Mouse (Mus musculus): Measurements from ENCODE around the gene Qk. TPM values are rescaled to one million over a fixed set of nuclear protein-coding genes. Genes with fewer than 3 reads are reported as not detected.

Gene Qk
- polyA plus RNA-seq, 1 experiment from 2014 or later, result 42.8 TPM

- no peaks in the 10 kb centered on the region for H3K36me3 ChIP-seq (ENCODE audit: control insufficient read depth, insufficient read depth, low read length)
- WGBS, result 64% methylated on average over 2 of the region's 2 CpGs
- ATAC-seq (ENCODE audit: low read depth) (no peak), DNase-seq (ENCODE audit: low spot score) (no peak)
- H3K9ac ChIP-seq (ENCODE audit: low read depth, low read length), result no peak overlapping the region
- H3K9me3 ChIP-seq (ENCODE audit: control insufficient read depth, low read length), result no peaks in the 10 kb centered on the region
- H3K27me3 ChIP-seq (replicated peaks; ENCODE audit: control insufficient read depth, insufficient read depth, low read length), result no peaks in the 10 kb centered on the region
- H3K4me2 ChIP-seq (ENCODE audit: low read depth, low read length), result no peak overlapping the region
- H3K4me3 ChIP-seq (ENCODE audit: low read depth, low read length), result no peak overlapping the region
- no peak overlapping the region for H3K27ac ChIP-seq (replicated peaks; ENCODE audit: low read depth, low read length)
- H3K4me1 ChIP-seq (ENCODE audit: control insufficient read depth, insufficient read depth, low read length), result 0 out of 2 replicates have a peak, but pooled peaks cover under 1% of the 10 kb centered on the region
Measured at GRCm38 (mm10) chr17:10306424-10306823, 13.2 kb downstream of the Qk start.

DNA sequence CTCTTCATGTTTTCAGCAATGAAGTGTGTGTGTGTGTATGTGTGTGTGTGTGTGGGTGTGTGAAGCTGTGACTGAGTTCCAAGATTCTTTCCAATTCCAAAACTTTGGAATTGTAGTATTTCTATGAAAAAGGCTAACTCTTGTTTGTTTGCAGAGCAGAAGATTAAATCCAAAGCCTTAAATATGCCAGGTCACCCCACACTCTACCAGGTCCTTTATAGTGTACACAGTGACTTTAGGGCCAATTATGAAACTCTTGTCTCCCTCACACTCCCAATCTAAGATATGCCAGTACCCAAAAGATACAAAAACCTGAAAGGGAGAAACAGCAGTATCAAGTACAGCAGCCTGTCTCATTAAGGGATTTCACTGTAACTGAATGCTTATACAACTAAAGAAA is 15.7 kb downstream of the Qk start:
- H3K4me1 ChIP-seq (ENCODE audit: control insufficient read depth, insufficient read depth, low read length), result no peaks in the 10 kb centered on the region
- no peak overlapping the region for H3K4me2 ChIP-seq (ENCODE audit: low read depth, low read length)
- no peaks in the 10 kb centered on the region for H3K36me3 ChIP-seq (ENCODE audit: control insufficient read depth, insufficient read depth, low read length)
- H3K27ac ChIP-seq (replicated peaks; ENCODE audit: low read depth, low read length), result no peak overlapping the region
- ATAC-seq (ENCODE audit: low read depth) (no peak), DNase-seq (ENCODE audit: low spot score) (no peak)
- no peak overlapping the region for H3K4me3 ChIP-seq (ENCODE audit: low read depth, low read length)
- no peaks in the 10 kb centered on the region for H3K9me3 ChIP-seq (ENCODE audit: control insufficient read depth, low read length)
- no peak overlapping the region for H3K9ac ChIP-seq (ENCODE audit: low read depth, low read length)
- no peaks in the 10 kb centered on the region for H3K27me3 ChIP-seq (replicated peaks; ENCODE audit: control insufficient read depth, insufficient read depth, low read length)

- ATAC-seq (ENCODE audit: low read depth) (no peak), DNase-seq (ENCODE audit: low spot score) (peak; percentile 24)
- 56% methylated on average over 4 of the region's 4 CpGs for WGBS
- no peak overlapping the region for H3K4me2 ChIP-seq (ENCODE audit: low read depth, low read length)
- H3K36me3 ChIP-seq (ENCODE audit: control insufficient read depth, insufficient read depth, low read length), result no peaks in the 10 kb centered on the region
- H3K9me3 ChIP-seq (ENCODE audit: control insufficient read depth, low read length), result no peaks in the 10 kb centered on the region
- H3K4me1 ChIP-seq (ENCODE audit: control insufficient read depth, insufficient read depth, low read length), result no peaks in the 10 kb centered on the region
- no peak overlapping the region for H3K27ac ChIP-seq (replicated peaks; ENCODE audit: low read depth, low read length)
- H3K27me3 ChIP-seq (replicated peaks; ENCODE audit: control insufficient read depth, insufficient read depth, low read length), result no peaks in the 10 kb centered on the region
- H3K4me3 ChIP-seq (ENCODE audit: low read depth, low read length), result no peak overlapping the region
- no peak overlapping the region for H3K9ac ChIP-seq (ENCODE audit: low read depth, low read length)
Measured at GRCm38 (mm10) chr17:10300968-10301795, 18.5 kb downstream of the Qk start.

DNA sequence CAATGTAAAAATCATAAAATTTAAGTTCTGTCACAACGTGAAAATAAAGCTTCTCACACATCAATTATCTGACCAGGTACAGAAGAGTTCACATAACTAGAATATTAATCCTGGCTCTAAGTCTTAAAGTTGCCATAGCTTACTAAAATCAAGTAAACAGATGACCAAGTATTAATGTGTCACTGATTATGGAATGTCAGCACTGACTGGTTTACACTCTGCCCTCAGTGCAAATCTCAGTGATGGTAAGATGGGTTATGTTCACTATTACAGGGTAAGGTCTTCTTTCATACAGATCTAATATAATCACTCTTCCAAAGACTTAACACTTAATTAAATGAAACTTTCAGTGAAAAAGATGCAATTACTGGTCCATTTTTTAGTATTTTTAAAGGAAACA is 20.3 kb downstream of the Qk start:
- no peak overlapping the region for H3K27ac ChIP-seq (replicated peaks; ENCODE audit: low read depth, low read length)
- H3K4me2 ChIP-seq (ENCODE audit: low read depth, low read length), result no peak overlapping the region
- no peak for ATAC-seq (ENCODE audit: low read depth)
- DNase-seq (ENCODE audit: low spot score), result no peak
- H3K9ac ChIP-seq (ENCODE audit: low read depth, low read length), result no peak overlapping the region
- H3K9me3 ChIP-seq (ENCODE audit: control insufficient read depth, low read length), result no peaks in the 10 kb centered on the region
- H3K27me3 ChIP-seq (replicated peaks; ENCODE audit: control insufficient read depth, insufficient read depth, low read length), result no peaks in the 10 kb centered on the region
- H3K36me3 ChIP-seq (ENCODE audit: control insufficient read depth, insufficient read depth, low read length), result no peaks in the 10 kb centered on the region
- 81% methylated on average over 1 of the region's 1 CpGs for WGBS
- no peak overlapping the region for H3K4me3 ChIP-seq (ENCODE audit: low read depth, low read length)
- no peaks in the 10 kb centered on the region for H3K4me1 ChIP-seq (ENCODE audit: control insufficient read depth, insufficient read depth, low read length)

DNA sequence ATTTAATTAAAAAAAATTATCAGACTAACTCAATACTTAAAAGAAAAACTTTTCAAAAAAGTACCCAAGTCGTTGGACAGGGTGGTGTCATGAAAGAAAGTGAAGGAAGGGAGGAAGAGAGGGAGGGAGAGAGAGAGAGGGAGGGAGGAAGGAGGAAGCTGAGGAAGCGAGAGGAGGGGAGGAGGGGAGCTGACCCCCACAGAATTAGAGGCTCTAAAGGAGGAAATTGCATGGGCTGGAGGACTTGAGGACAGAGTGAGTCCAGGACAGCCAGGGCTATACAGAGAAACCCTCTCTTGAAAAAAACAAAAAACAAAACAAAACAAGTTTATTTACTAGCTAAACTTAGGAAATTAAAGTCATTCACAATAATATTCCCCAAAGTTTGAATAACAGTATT is 27.1 kb downstream of the Qk start:
- H3K36me3 ChIP-seq (ENCODE audit: control insufficient read depth, insufficient read depth, low read length), result no peaks in the 10 kb centered on the region
- H3K4me1 ChIP-seq (ENCODE audit: control insufficient read depth, insufficient read depth, low read length), result peaks cover 12% of the 10 kb centered on the region
- H3K9me3 ChIP-seq (ENCODE audit: control insufficient read depth, low read length), result no peaks in the 10 kb centered on the region
- 60% methylated on average over 2 of the region's 2 CpGs for WGBS
- H3K4me3 ChIP-seq (ENCODE audit: low read depth, low read length), result no peak overlapping the region
- no peak overlapping the region for H3K4me2 ChIP-seq (ENCODE audit: low read depth, low read length)
- no peak overlapping the region for H3K9ac ChIP-seq (ENCODE audit: low read depth, low read length)
- no peak overlapping the region for H3K27ac ChIP-seq (replicated peaks; ENCODE audit: low read depth, low read length)
- no peaks in the 10 kb centered on the region for H3K27me3 ChIP-seq (replicated peaks; ENCODE audit: control insufficient read depth, insufficient read depth, low read length)
- no peak for DNase-seq (ENCODE audit: low spot score)
- no peak for ATAC-seq (ENCODE audit: low read depth)

DNA sequence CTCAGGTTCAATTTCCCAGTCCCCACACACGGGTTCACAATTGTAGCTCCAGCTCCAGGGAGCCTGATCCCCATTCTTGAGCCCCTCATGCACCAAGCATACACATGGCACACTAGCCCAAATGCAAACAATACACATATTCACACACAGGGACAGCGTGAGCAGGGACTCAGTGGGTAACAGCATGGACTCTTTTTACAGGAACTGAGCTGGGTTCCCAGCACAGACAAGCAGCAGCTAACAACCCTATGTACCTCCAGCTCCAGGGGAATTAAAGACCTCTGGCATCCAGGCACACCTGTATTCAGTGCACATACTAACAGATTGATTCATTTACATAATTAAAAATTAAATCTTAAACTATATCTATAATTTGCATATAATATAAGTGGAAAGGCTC is 34.9 kb downstream of the Qk start:
- peaks cover 15% of the 10 kb centered on the region; the same call in 1 of the 2 replicates for H3K36me3 ChIP-seq (ENCODE audit: control insufficient read depth, insufficient read depth, low read length)
- H3K27me3 ChIP-seq (replicated peaks; ENCODE audit: control insufficient read depth, insufficient read depth, low read length), result no peaks in the 10 kb centered on the region
- no peaks in the 10 kb centered on the region for H3K9me3 ChIP-seq (ENCODE audit: control insufficient read depth, low read length)
- H3K27ac ChIP-seq (replicated peaks; ENCODE audit: low read depth, low read length), result no peak overlapping the region
- WGBS, result 65% methylated on average over 2 of the region's 2 CpGs
- DNase-seq (ENCODE audit: low spot score) (no peak), ATAC-seq (ENCODE audit: low read depth) (no peak)
- H3K9ac ChIP-seq (ENCODE audit: low read depth, low read length), result no peak overlapping the region
- H3K4me2 ChIP-seq (ENCODE audit: low read depth, low read length), result no peak overlapping the region
- H3K4me3 ChIP-seq (ENCODE audit: low read depth, low read length), result no peak overlapping the region
- H3K4me1 ChIP-seq (ENCODE audit: control insufficient read depth, insufficient read depth, low read length), result peaks cover 7% of the 10 kb centered on the region

- no peak for ATAC-seq (ENCODE audit: low read depth)
- no peaks in the 10 kb centered on the region for H3K27me3 ChIP-seq (replicated peaks; ENCODE audit: control insufficient read depth, insufficient read depth, low read length)
- peaks cover 22% of the 10 kb centered on the region; the same call in 1 of the 2 replicates for H3K36me3 ChIP-seq (ENCODE audit: control insufficient read depth, insufficient read depth, low read length)
- no peak overlapping the region for H3K4me2 ChIP-seq (ENCODE audit: low read depth, low read length)
- no peak overlapping the region for H3K9ac ChIP-seq (ENCODE audit: low read depth, low read length)
- H3K4me3 ChIP-seq (ENCODE audit: low read depth, low read length), result no peak overlapping the region
- H3K9me3 ChIP-seq (ENCODE audit: control insufficient read depth, low read length), result no peaks in the 10 kb centered on the region
- H3K27ac ChIP-seq (replicated peaks; ENCODE audit: low read depth, low read length), result no peak overlapping the region
- no peak for DNase-seq (ENCODE audit: low spot score)
- H3K4me1 ChIP-seq (ENCODE audit: control insufficient read depth, insufficient read depth, low read length), result 0 out of 2 replicates have a peak, but pooled peaks cover 3% of the 10 kb centered on the region
- WGBS, result 86% methylated on average over 2 of the region's 2 CpGs
Measured at GRCm38 (mm10) chr17:10279532-10279931, 40.1 kb downstream of the Qk start.

GRCm38 (mm10) chr17:10269518-10269917 is 50.1 kb downstream of the Qk start:
- WGBS, result 52% methylated on average over 3 of the region's 3 CpGs
- no peak overlapping the region for H3K27ac ChIP-seq (replicated peaks; ENCODE audit: low read depth, low read length)
- no peaks in the 10 kb centered on the region for H3K9me3 ChIP-seq (ENCODE audit: control insufficient read depth, low read length)
- ATAC-seq (ENCODE audit: low read depth) (no peak), DNase-seq (ENCODE audit: low spot score) (no peak)
- H3K27me3 ChIP-seq (replicated peaks; ENCODE audit: control insufficient read depth, insufficient read depth, low read length), result no peaks in the 10 kb centered on the region
- H3K4me2 ChIP-seq (ENCODE audit: low read depth, low read length), result no peak overlapping the region
- peaks cover 8% of the 10 kb centered on the region for H3K36me3 ChIP-seq (ENCODE audit: control insufficient read depth, insufficient read depth, low read length)
- no peak overlapping the region for H3K4me3 ChIP-seq (ENCODE audit: low read depth, low read length)
- no peak overlapping the region for H3K9ac ChIP-seq (ENCODE audit: low read depth, low read length)
- H3K4me1 ChIP-seq (ENCODE audit: control insufficient read depth, insufficient read depth, low read length), result no peaks in the 10 kb centered on the region

GRCm38 (mm10) chr17:10268468-10268867 is 51.2 kb downstream of the Qk start:
- no peaks in the 10 kb centered on the region for H3K4me1 ChIP-seq (ENCODE audit: control insufficient read depth, insufficient read depth, low read length)
- H3K4me3 ChIP-seq (ENCODE audit: low read depth, low read length), result no peak overlapping the region
- no peaks in the 10 kb centered on the region for H3K9me3 ChIP-seq (ENCODE audit: control insufficient read depth, low read length)
- 86% methylated on average over 1 of the region's 1 CpGs for WGBS
- no peaks in the 10 kb centered on the region for H3K27me3 ChIP-seq (replicated peaks; ENCODE audit: control insufficient read depth, insufficient read depth, low read length)
- no peak overlapping the region for H3K9ac ChIP-seq (ENCODE audit: low read depth, low read length)
- H3K36me3 ChIP-seq (ENCODE audit: control insufficient read depth, insufficient read depth, low read length), result peaks cover 6% of the 10 kb centered on the region
- H3K27ac ChIP-seq (replicated peaks; ENCODE audit: low read depth, low read length), result no peak overlapping the region
- DNase-seq (ENCODE audit: low spot score) (no peak), ATAC-seq (ENCODE audit: low read depth) (peak; percentile 41; the same call in 1 of the 2 replicates)
- H3K4me2 ChIP-seq (ENCODE audit: low read depth, low read length), result no peak overlapping the region

All from embryonic facial prominence, embryonic 14.5 days (tissue).